Mouse (Mus musculus) retina, adult 2 months (tissue): ENCODE measurements around the gene Lrrc71.

Experiments used
- DNase-seq: peaks from one replicate; pipeline ENCODE4 v3.0.0-alpha.2; 2012; ENCODE audit warnings: low read depth, low spot score

Gene Lrrc71

DNA sequence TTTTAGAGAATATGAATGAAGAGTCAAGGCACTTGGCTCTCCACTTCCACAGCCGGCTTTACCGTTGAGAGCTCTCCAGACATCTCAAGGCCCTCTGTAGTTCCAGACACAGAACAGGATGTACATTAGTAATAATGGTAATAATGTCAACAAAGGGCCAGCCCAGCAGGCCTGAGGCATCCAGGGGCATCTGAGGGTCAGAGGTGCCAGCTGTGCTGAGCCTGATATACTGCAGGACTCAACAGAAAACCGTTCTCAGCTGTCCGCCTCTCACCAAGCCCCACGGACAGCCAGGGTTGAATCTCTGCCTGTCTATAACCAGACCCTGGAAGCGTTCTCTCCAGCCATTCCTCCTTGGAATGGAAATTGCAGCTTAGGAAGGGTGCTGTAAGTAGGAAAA is 23.9 kb downstream of the Lrrc71 start:
- DNase-seq: no peak

GRCm38 (mm10) chr3:87718525-87718924 is 29.9 kb downstream of the Lrrc71 start:
- no peak for DNase-seq
